Mouse (Mus musculus) kidney, postnatal 4 days (tissue): ENCODE results near the gene Mical3.
"Not testable (repeated sequence)": the region's sequence is repeated elsewhere in the genome, so short reads cannot be mapped to it uniquely, and the experiment has no call there.

ENCODE experiments used
- DNase-seq, 2 experiments: peaks; one replicate each; pipeline ENCODE4 v3.0.0; 2021; ENCODE audit warnings: mixed read lengths in 2 of 2

Mical3 gene

GRCm38 (mm10) chr6:120926880-120927279, 203.9 kb downstream of the Mical3 start:
- DNase-seq: no peak

DNA sequence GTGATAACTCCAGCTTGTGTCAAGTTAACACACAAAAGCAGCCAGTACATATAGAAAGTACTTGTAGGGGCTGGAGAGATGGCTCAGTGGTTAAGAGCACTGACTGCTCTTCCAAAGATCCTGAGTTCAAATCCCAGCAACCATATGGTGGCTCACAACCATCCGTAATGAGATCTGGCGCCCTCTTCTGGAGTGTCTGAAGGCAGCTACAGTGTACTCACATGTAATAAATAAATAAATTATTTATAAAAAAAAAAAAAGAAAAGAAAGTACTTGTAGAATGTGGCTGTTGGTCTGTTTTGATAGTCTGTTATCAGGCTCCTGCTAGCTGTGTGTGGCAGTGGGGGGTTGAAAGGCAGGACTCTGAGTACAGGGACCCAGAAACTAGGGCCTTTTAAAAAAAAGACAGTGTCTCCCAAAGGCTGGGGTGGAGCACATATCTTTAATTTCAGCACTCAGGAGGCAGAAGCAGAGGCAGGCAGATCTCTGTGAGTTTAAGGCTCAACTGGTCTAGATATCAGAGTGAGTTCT, 205.9 kb downstream of the Mical3 start:
- DNase-seq: not testable (repeated sequence)

DNA sequence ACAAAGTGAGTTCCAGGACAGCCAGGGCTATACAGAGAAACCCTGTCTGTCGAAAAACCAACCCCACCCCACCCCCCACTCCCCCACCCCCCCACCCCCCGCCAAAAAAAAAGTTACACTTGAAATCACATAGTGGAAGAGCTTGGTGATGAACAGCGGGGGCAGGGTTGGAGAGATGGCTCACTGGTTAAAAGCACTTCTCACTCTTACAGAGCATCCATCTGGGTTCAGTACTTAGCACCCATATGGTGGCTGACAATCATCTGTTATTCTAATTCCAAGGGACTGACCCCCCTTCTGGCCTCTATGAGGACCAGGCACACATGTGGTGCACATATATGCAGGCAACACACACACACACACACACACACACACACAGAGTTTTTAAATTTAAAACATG, 212.8 kb downstream of the Mical3 start:
- no peak for DNase-seq

- DNase-seq: not testable (repeated sequence)
Observed at GRCm38 (mm10) chr6:120916972-120917881, 213.6 kb downstream of the Mical3 start.

GRCm38 (mm10) chr6:120916074-120916971, 214.5 kb downstream of the Mical3 start, which contains the start of gene Bid:
Gene Bid, minus strand, starts transcription at chr6:120916853.
- DNase-seq: peak; percentile 96 to 97

- DNase-seq: no peak
Observed at GRCm38 (mm10) chr6:120915649-120915975, 215.2 kb downstream of the Mical3 start.

GRCm38 (mm10) chr6:120914911-120915648, 215.7 kb downstream of the Mical3 start:
- peak; percentile 57 to 70 for DNase-seq

GRCm38 (mm10) chr6:120914533-120914910, 216.3 kb downstream of the Mical3 start:
- DNase-seq: no peak

DNA sequence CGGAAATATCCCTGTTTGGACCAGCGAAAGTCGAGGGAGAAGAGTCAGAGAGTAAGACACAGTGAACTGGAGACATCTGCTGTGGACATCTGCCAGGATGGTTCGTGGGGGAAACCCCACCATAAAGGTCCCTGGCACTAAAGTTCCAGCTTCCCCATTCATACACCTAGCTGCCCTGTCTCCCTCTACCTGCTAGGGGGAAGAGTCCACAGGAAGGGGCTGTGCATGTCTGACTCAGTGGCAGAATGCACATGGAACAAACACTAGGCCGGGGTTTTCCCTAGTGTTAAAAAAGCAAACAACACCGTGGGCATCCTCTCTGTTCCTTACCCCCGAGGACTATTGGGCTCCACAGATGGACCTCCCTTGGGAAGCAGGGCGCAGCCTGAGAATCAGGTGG, 217.0 kb downstream of the Mical3 start:
- no peak for DNase-seq

DNA sequence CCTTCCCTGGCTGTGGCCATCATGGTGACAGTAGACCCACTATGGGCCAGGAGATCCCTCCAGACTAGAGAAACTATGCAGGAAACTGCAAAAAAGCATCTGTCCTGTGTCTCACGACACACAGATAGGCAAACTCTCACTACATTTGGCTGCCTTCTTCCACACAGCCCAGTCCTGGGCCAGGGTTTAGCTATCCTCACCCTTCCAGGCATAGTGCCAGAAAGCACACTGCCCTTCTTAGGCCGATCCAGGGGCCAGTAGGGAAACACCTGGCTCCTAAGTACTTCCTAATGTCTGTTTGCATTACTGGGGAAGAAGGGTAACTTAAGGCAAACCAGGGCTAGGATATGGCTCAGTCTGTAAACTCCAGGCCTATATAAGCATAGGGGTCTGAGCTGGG, 217.9 kb downstream of the Mical3 start:
- peak; percentile 22 to 58 for DNase-seq

DNA sequence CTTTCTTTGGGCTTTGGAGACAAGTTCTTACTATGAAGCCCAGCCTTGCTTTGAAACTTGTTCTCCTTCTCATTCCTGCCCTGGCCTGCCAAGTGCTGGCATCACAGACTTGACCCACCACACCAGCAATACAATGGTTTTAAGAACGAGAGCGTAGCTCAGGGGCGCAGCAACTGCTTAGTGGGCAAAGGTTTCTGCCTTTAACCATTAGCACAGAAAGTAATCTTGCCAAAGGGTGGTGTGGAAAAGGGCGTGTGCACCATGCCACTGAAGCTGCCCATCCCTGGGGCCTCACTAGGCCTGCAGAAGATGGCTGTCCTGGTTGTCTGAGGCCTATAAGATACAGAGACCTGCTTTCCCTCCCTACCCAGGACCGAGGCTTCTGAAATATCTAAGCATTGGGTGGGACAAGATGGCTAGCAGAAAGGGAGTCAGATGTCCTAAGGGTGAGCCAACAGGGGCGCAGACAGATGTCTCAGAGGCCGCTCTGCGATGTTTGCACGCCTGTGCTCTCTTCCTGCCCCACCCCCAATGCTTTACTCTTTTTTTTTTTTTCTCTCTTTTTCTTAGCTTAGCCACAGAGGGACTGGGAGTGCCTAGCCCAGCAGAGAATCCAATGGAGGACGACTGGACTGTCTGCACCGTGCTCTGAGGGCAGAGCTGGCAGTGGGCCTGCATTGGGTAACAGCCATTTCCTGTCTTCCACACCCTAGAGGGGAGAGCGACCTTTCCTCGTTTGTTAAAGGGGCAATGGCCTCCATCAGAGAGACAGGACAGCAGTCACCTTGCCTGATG, 219.4 kb downstream of the Mical3 start:
- DNase-seq: peak in 1 of 2 experiments; percentile 31

- DNase-seq: no peak
Observed at GRCm38 (mm10) chr6:120909501-120909900, 221.3 kb downstream of the Mical3 start.

GRCm38 (mm10) chr6:120907876-120908597, 222.8 kb downstream of the Mical3 start:
- DNase-seq: not testable (repeated sequence)

GRCm38 (mm10) chr6:120906521-120906920, 224.3 kb downstream of the Mical3 start:
- peak; percentile 51 to 65 for DNase-seq

- DNase-seq: peak in 1 of 2 experiments; percentile 23
Observed at GRCm38 (mm10) chr6:120905111-120905510, 225.7 kb downstream of the Mical3 start.

DNA sequence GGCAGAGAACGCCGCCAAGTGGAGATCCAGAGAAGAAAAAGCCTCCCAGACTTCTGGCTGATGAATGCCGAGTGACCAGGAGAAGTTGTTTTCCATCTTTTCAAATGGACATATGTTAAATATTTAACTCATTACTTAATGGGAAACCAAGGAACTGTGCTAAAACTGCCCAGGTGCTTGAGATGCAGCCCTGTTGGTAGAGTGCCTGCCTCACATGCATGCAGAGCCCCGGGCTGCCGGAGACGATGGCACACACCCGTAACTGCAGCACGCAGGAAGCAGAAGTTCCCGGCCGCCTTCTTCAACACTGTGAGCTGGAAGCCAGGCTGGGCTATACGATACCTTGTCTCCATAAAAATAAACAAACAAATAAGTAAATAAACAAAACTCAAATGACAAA, 226.8 kb downstream of the Mical3 start:
- peak; percentile 28 to 53 for DNase-seq

DNA sequence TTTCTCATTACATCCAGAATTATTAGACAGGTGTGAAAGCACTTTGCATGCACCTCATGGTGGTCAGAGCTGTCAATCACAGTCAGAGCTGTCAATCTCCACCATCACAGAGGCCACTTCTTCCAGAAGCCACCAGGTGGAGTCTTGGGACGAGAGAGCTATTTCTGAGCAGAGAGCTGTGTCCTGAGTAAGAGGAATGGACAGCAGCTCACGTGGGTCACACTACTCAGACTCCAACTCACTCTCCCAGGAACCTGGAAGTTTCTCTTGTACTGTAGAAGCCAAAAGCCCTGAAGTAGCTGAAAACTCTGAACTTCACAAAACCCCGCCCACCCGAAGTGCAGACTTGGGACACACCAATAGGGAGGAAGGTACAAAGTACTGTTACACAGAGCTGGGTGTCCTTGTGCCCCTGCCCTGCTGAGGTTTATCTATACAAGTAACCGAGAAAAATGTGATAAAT, 227.3 kb downstream of the Mical3 start:
- DNase-seq: peak; percentile 56 to 75

DNA sequence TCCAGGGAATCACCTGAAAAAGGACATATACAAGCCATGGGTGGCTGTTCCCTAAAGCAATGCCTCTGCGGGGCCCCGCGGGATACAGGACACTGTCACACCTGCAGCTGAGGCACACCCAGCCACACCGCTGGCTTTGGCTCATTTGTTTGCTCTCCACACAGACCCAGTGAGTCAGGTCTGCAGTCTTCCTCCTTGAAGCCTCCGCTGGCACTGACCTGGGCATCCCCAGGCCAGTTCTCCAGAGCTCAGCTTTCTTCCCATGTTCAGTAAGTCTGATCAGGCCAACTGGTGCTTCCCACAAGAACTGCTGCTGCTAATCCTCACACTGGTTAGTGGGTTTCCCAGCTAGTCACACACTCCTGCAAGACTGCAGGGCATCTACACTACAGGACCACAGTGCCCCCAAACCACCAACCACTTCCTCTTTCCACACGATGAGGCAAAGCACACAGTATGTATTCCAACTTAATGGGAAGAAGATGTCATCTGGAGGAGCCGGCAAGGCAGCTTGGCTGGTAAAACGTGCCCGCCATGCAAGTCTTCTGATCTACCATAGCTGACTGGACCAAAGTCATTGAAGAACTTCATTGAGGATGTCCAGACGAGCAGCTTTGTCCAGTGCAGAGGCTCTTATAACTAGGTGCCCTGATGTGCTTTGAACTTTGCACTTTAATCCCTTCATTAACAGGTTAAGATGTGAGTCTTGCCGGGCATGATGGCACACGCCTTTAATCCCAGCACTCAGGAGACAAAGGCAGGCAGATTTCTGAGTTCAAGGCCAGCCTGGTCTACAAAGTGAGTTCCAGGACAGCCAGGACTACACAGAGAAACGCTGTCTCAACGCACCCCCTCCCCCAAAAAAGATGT, 228.8 kb downstream of the Mical3 start:
- no peak for DNase-seq

DNA sequence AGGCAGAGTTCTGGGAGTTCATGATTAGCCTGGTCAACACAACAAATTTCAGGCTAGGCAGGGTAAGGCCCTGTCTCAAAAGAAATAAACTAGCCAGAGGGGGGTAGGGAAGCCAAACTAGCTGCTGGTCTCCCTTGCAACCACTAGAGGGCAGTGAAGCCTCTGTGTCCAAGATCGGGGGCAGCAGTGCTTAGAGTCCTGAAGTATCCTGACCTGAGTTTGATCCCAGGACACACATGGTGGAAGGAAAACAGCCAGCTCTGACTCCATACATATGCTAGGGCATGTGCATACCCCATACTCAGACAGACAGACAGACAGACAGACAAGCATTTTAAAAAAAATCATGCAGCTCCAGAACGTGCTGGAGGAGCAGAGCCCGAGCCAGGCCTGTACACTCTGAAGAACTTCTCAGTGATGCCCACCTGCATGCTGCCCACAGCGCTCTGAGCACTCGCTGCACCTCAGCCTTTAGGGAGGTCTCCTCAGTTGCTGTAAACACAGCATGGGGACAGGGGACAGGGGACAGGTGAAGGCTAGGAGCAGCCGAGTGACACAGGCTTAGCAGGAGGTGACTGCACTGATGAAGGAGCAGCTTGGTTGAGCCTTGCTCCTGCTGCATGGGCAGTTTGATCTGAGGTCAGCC, 232.5 kb downstream of the Mical3 start:
- peak; percentile 51 to 65 for DNase-seq
